Mouse (Mus musculus) lung, embryonic 14.5 days (tissue): ENCODE results near the gene Gm44805. TPM values are rescaled to one million over a fixed set of nuclear protein-coding genes. Genes with fewer than 3 reads are reported as not detected.

ENCODE experiments used
- ATAC-seq: fragments of 200-750 bp; cut with Nextera tagmentation; 2 replicates; pipeline ENCODE4 v1.8.0; 2017; ENCODE audit warnings: mild to moderate bottlenecking, moderate TSS enrichment, moderate library complexity; ENCODE audit not compliant: insufficient read depth
- DNase-seq: peaks from one replicate; pipeline ENCODE4 v3.0.0-alpha.2; 2015
- H3K27ac ChIP-seq: fragments of 300-500 bp; sonication (generic); 2 replicates; pipeline ENCODE4 v1.5.1; 2014; ENCODE audit warnings: low read depth, mild to moderate bottlenecking, moderate library complexity
- H3K27me3 ChIP-seq: fragments of 300-500 bp; sonication (generic); 2 replicates; pipeline ENCODE4 v1.6.1; 2014; ENCODE audit warnings: low read length, control low read depth; ENCODE audit not compliant: insufficient read depth
- H3K36me3 ChIP-seq: fragments of 300-500 bp; sonication (generic); 2 replicates; pipeline ENCODE4 v1.6.1; 2014; ENCODE audit warnings: control low read depth; ENCODE audit not compliant: insufficient read depth
- H3K4me1 ChIP-seq: fragments of 300-500 bp; sonication (generic); 2 replicates; pipeline ENCODE4 v1.6.1; 2014; ENCODE audit warnings: antibody characterized with exemption, control low read depth; ENCODE audit not compliant: insufficient read depth
- H3K4me2 ChIP-seq: fragments of 300-500 bp; sonication (generic); 2 replicates; pipeline ENCODE4 v1.6.1; 2014; ENCODE audit warnings: mild to moderate bottlenecking
- H3K4me3 ChIP-seq: fragments of 300-500 bp; sonication (generic); 2 replicates; pipeline ENCODE4 v1.5.1; 2014; ENCODE audit warnings: low read depth, low read length
- H3K9ac ChIP-seq: fragments of 300-500 bp; sonication (generic); 2 replicates; pipeline ENCODE4 v1.6.1; 2014
- H3K9me3 ChIP-seq: fragments of 300-500 bp; sonication (generic); 2 replicates; pipeline ENCODE4 v1.6.1; 2016; ENCODE audit warnings: low read depth, low read length, control low read depth
- CTCF ChIP-seq: IDR thresholded peaks from 2 replicates; pipeline ENCODE4 v1.5.1; 2016; ENCODE audit warnings: antibody characterized with exemption, low read depth
- WGBS: fragments of 180-500 bp; shearing (Covaris S2); extraction: QIAGEN DNeasy Blood & Tissue Kit; methylation state at CpG from one replicate; pipeline ENCODE4 v1.1.7; 2014; 5-methylcytosine and 5-hydroxymethylcytosine counted together
- polyA plus RNA-seq: library from polyadenylated mRNA; unstranded; fragments of >200 nt; fragmentation: Nextera tagmentation; extraction: Ambion mirVana; gene quantifications from 2 replicates; pipeline ENCODE4 v1.2.1, GENCODE M21; 2014

Gm44805 gene
- polyA plus RNA-seq, 1 experiment from 2014 or later: not detected

- WGBS: 85% methylated on average over 10 of the region's 10 CpGs
- Histone ChIP-seq H3K4me2 (no peak overlapping the region), H3K27me3 (no peaks in the 10 kb centered on the region), H3K4me1 (no peaks in the 10 kb centered on the region), H3K9me3 (no peaks in the 10 kb centered on the region), H3K36me3 (peaks cover 71% of the 10 kb centered on the region), H3K9ac (no peak overlapping the region), H3K27ac (no peak overlapping the region), H3K4me3 (no peak overlapping the region)
- TF ChIP-seq CTCF: no peak
- DNase-seq (no peak), ATAC-seq (no peak)
Observed at GRCm38 (mm10) chr7:19710650-19711049, 29.4 kb upstream of the Gm44805 start.

DNA sequence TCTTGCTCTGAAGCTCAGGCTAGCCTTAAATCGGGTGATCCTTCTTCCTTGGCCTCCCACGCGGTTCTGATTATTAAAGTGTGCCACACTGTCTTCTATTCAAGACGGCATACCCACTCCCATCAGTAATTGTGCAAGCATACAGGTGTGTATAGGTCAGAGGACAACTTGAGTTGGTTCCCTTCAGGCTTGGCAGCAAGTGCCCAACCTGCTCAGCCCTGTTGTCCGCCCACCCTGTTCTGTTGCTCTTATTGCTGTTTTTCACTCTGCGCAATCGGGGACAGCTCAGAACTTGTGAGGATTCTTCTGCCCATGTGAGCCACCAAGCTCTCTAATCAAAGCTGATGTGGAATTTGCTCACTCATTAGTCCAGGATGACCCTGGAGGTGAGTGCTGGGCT, 24.0 kb upstream of the Gm44805 start:
- Histone ChIP-seq H3K9me3 (no peaks in the 10 kb centered on the region), H3K27ac (no peak overlapping the region), H3K4me2 (no peak overlapping the region), H3K9ac (no peak overlapping the region), H3K36me3 (peaks cover 75% of the 10 kb centered on the region), H3K27me3 (no peaks in the 10 kb centered on the region), H3K4me3 (no peak overlapping the region), H3K4me1 (no peaks in the 10 kb centered on the region)
- 91% methylated on average over 7 of the region's 7 CpGs for WGBS
- ATAC-seq: no peak
- no peak for TF ChIP-seq CTCF
- DNase-seq: no peak

DNA sequence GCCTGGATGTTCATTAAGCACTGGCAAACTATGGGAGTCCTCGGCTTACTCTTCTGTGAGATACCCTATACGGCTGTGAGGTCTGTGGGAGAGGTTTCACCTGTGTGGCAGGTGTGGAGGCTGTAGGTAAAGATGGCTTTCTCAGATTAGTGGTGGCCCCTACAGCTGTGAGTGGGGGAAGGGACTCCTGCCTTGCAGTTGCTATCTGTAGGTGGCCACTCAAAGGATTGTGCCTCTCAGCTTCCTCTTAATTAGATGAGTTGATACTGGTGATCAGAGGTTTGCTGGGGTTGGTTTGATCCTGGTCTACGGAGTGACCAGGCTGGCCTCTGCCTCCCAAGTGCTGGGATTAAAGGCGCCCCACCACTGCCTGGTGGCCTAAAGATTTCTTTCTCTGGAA, 23.3 kb upstream of the Gm44805 start:
- no peak for DNase-seq
- WGBS: 81% methylated on average over 4 of the region's 4 CpGs
- no peak overlapping the region for H3K9ac ChIP-seq
- H3K4me1 ChIP-seq: 0 out of 2 replicates have a peak, but pooled peaks cover under 1% of the 10 kb centered on the region
- no peak overlapping the region for H3K4me2 ChIP-seq
- H3K27ac ChIP-seq: no peak overlapping the region
- no peaks in the 10 kb centered on the region for H3K9me3 ChIP-seq
- no peak for TF ChIP-seq CTCF
- peaks cover 69% of the 10 kb centered on the region for H3K36me3 ChIP-seq
- H3K4me3 ChIP-seq: no peak overlapping the region
- ATAC-seq: no peak
- no peaks in the 10 kb centered on the region for H3K27me3 ChIP-seq

DNA sequence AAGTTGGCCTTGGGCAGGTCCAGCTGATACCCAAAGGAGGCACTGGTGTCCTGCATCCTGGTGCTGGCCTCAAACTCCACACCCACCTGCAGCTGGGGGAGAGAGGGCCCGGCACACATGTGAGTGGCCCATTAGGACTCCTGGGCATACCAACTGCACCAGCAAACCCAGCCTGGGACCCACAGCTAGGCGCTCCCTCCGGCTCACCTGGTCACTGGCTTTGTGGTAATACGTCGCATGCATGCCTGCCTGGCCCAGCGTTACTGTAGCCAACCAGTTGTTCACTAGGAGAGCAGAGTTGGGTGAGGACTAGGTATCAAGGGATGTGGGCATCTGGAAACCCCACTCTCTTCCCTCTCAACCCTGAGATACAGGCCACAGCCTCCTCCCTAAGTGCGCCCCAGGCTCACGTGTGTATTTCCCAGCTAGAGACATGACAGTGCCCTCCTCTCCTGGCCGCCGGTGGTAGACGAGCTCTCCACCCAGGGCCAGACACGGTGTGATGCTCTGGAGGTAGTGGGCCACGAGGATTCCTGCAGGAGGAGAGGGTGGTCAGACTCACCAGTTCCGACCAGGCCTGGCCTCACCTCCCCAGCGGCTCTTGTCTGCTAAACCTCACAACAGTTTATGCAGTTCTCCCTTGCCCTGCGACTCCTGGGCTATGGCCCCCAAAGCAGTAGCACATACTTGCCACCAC, 21.8 kb upstream of the Gm44805 start:
- Histone ChIP-seq H3K9me3 (no peaks in the 10 kb centered on the region), H3K27me3 (no peaks in the 10 kb centered on the region), H3K4me1 (peaks cover 8% of the 10 kb centered on the region; the same call in 1 of the 2 replicates), H3K27ac (no peak overlapping the region), H3K9ac (no peak overlapping the region), H3K4me3 (no peak overlapping the region), H3K36me3 (peaks cover 55% of the 10 kb centered on the region), H3K4me2 (no peak overlapping the region)
- TF ChIP-seq CTCF: no peak
- DNase-seq (no peak), ATAC-seq (no peak)
- WGBS: 88% methylated on average over 16 of the region's 16 CpGs

GRCm38 (mm10) chr7:19701069-19701761, 20.0 kb upstream of the Gm44805 start:
- peaks cover 8% of the 10 kb centered on the region; the same call in 1 of the 2 replicates for H3K4me1 ChIP-seq
- peaks cover 51% of the 10 kb centered on the region for H3K36me3 ChIP-seq
- TF ChIP-seq CTCF: peak; percentile 76
- peak overlapping the region; percentile 30; the same call in 1 of the 2 replicates for H3K27ac ChIP-seq
- H3K4me3 ChIP-seq: no peak overlapping the region
- 25% methylated on average over 22 of the region's 22 CpGs for WGBS
- peak overlapping the region; percentile 5; the same call in 1 of the 2 replicates for H3K4me2 ChIP-seq
- DNase-seq (peak; percentile 89), ATAC-seq (peak; percentile 62)
- H3K27me3 ChIP-seq: no peaks in the 10 kb centered on the region
- no peaks in the 10 kb centered on the region; the same call in 1 of the 2 replicates for H3K9me3 ChIP-seq
- no peak overlapping the region for H3K9ac ChIP-seq

DNA sequence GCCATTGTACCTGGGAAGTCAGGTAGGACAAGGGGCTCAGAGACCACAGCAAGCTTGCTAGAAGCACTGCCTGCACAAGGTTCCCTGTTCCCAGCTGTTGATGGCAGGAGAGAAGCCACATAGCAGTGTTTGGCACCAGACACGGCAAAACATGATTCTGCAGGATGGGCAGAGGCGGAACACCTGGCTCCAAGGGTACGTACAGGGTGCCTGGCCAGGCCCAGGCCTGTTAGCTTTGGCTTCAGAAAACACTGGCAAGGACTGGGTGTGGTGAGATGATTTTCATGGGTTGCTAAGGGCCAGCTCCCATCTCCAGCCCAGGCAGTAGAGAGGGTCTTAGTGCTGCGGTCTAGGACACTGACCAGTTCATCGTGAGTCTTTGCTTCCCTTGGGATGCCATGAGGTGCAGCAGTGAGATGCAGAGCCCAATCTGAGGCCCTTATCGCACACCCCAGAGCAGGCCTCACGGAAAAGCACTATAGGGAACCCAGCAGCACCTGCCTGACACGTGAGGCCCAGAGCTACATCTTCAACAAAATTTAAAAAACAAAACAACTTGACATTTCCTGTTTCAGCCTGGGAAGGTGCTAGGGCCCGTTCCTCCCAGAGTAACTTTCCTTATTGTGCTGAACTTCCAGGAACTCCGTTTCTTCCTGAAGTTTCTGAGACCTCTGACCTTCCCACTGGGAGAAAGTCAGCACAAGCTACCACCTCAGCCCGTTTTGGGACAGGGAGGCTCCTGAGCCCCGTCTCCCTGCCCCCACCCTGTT, 19.3 kb upstream of the Gm44805 start:
- Histone ChIP-seq H3K4me3 (no peak overlapping the region), H3K36me3 (peaks cover 49% of the 10 kb centered on the region), H3K4me1 (peaks cover 8% of the 10 kb centered on the region; the same call in 1 of the 2 replicates), H3K9me3 (no peaks in the 10 kb centered on the region; the same call in 1 of the 2 replicates), H3K27ac (peak overlapping the region; percentile 30; the same call in 1 of the 2 replicates), H3K9ac (no peak overlapping the region), H3K27me3 (no peaks in the 10 kb centered on the region), H3K4me2 (peak overlapping the region; percentile 5; the same call in 1 of the 2 replicates)
- ATAC-seq (no peak), DNase-seq (no peak)
- no peak for TF ChIP-seq CTCF
- WGBS: 52% methylated on average over 12 of the region's 12 CpGs

DNA sequence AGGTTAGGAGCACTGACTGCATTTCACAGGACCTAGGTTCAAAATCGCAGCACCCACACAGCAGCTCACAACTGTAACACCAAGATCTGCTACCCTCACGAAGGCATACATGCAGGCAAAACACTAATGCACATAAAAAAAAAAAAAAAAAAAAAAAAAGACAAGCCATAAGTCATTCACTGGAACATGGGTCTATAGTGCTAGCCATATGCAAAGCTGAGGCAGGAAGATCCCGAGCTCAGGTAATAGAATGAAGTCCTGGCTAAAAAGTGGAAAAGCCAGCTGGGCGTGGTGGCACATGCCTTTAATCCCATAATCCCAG, 18.6 kb upstream of the Gm44805 start:
- H3K36me3 ChIP-seq: peaks cover 44% of the 10 kb centered on the region

More for the DNA sequence above, 18.6 kb upstream of the Gm44805 start:
- H3K9ac ChIP-seq: no peak overlapping the region; the same call in 1 of the 2 replicates
- H3K4me1 ChIP-seq: peaks cover 14% of the 10 kb centered on the region; the same call in 1 of the 2 replicates
- H3K4me3 ChIP-seq: no peak overlapping the region
- 75% methylated on average over 4 of the region's 4 CpGs for WGBS
- DNase-seq (no peak), ATAC-seq (no peak)
- H3K27ac ChIP-seq: no peak overlapping the region
- TF ChIP-seq CTCF: no peak
- no peaks in the 10 kb centered on the region; the same call in 1 of the 2 replicates for H3K9me3 ChIP-seq
- no peaks in the 10 kb centered on the region for H3K27me3 ChIP-seq
- H3K4me2 ChIP-seq: no peak overlapping the region
